Mouse (Mus musculus) adrenal gland, adult 18-20 months (tissue): ENCODE results near the gene Mrpl18. TPM values are rescaled to one million over a fixed set of nuclear protein-coding genes. Genes with fewer than 3 reads are reported as not detected.
"Not testable (repeated sequence)": the region's sequence is repeated elsewhere in the genome, so short reads cannot be mapped to it uniquely, and the experiment has no call there.

ENCODE experiments used
- DNase-seq, 2 experiments: peaks; one replicate each; pipeline ENCODE4 v3.0.0; 2021 to 2022; ENCODE audit warnings: low spot score in 2 of 2
- long read RNA-seq, 2 experiments: library from polyadenylated mRNA; stranded (forward); transcript quantifications; one replicate each; pipeline ENCODE4 v2.0.0; 2021
- total RNA-seq, 2 experiments: library from RNA; stranded (reverse); gene quantifications; 1 replicate in 1 of 2; 2 replicates in 1 of 2; pipeline ENCODE4 v1.2.3; 2021

The Mrpl18 gene
- total RNA-seq: 10 to 100 TPM; 69.9 to 72.7 TPM
- long read RNA-seq, experiment 1, transcript Mrpl18-201 (4 exons, 1,219 nt): major isoform, 23 of 23 reads
- long read RNA-seq, experiment 1, partial matches to known transcripts: 0 of 23 reads
- long read RNA-seq, experiment 1, other reads (novel, unspliced or antisense): 0 of 23 reads
- long read RNA-seq, experiment 2, transcript Mrpl18-201 (4 exons, 1,219 nt): major isoform, 86 of 96 reads
- long read RNA-seq, experiment 2, partial matches to known transcripts: 2 of 96 reads
- long read RNA-seq, experiment 2, other reads (novel, unspliced or antisense): 8 of 96 reads

- DNase-seq: peak; percentile 92
Observed at GRCm38 (mm10) chr17:12915881-12916583, at the start of gene Mrpl18. Gene Mrpl18, minus strand, starts transcription at chr17:12916345.

- no peak for DNase-seq
Observed at GRCm38 (mm10) chr17:12963476-12963875, 47.3 kb upstream of the Mrpl18 start.

GRCm38 (mm10) chr17:12960331-12960873, 44.3 kb upstream of the Mrpl18 start, which contains the start of gene Acat2:
Gene Acat2, minus strand, starts transcription at chr17:12960747.
- DNase-seq: peak; percentile 88 to 89

- DNase-seq: not testable (repeated sequence)
Observed at GRCm38 (mm10) chr17:12959377-12959776, 43.2 kb upstream of the Mrpl18 start.

- DNase-seq: no peak
Observed at GRCm38 (mm10) chr17:12956664-12957063, 40.5 kb upstream of the Mrpl18 start.

GRCm38 (mm10) chr17:12949669-12950068, 33.5 kb upstream of the Mrpl18 start:
- DNase-seq: no peak

GRCm38 (mm10) chr17:12942459-12943162, 26.5 kb upstream of the Mrpl18 start:
- no peak for DNase-seq

- DNase-seq: no peak
Observed at GRCm38 (mm10) chr17:12941543-12942260, 25.6 kb upstream of the Mrpl18 start.

- peak in 1 of 2 experiments; percentile 6 for DNase-seq
Observed at GRCm38 (mm10) chr17:12940151-12940805, 24.1 kb upstream of the Mrpl18 start, which contains the start of gene Acat3. Gene Acat3, minus strand, starts transcription at chr17:12940600.

GRCm38 (mm10) chr17:12939377-12940148, 23.4 kb upstream of the Mrpl18 start:
- DNase-seq: not testable (repeated sequence)

GRCm38 (mm10) chr17:12938077-12938476, 21.9 kb upstream of the Mrpl18 start:
- DNase-seq: no peak

GRCm38 (mm10) chr17:12937412-12937970, 21.3 kb upstream of the Mrpl18 start:
- no peak for DNase-seq

- DNase-seq: no peak
Observed at GRCm38 (mm10) chr17:12935719-12936118, 19.6 kb upstream of the Mrpl18 start.

- not testable (repeated sequence) for DNase-seq
Observed at GRCm38 (mm10) chr17:12931576-12931975, 15.4 kb upstream of the Mrpl18 start.

GRCm38 (mm10) chr17:12925703-12926180, 9.6 kb upstream of the Mrpl18 start:
- DNase-seq: no peak

- DNase-seq: no peak
Observed at GRCm38 (mm10) chr17:12925001-12925400, 8.9 kb upstream of the Mrpl18 start.

GRCm38 (mm10) chr17:12921073-12921472, 4.9 kb upstream of the Mrpl18 start:
- DNase-seq: no peak

- peak in 1 of 2 experiments; percentile 54 for DNase-seq
Observed at GRCm38 (mm10) chr17:12916588-12917380, 639 bp upstream of the Mrpl18 start.
